Mouse (Mus musculus): ENCODE measurements around the gene Gprc5c. TPM values are rescaled to one million over a fixed set of nuclear protein-coding genes. Genes with fewer than 3 reads are reported as not detected.

Gprc5c gene
- total and polyA plus RNA-seq, 2 experiments from 2014 or later = 7.8 to 14.1 TPM

DNA sequence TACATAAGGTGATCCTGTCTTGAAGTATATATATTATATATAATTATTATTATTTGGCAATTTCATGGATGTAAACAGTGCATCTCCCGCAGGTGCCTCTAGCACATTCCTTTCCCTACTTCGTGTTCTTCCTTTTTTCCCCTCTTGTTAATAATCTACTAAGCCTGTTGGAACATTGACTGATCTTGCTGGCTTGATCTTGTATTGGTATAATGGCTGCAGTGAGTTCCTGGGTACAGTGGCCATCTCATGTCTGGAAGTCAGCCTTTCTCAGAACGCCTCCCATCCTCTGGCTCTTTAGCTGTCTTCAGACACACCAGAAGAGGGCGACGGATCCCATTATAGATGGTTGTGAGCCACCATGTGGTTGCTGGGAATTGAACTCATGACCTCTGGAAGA lies 5.2 kb downstream of the Gprc5c start:
- H3K9me3 ChIP-seq (ENCODE audit: low read length) = no peaks in the 10 kb centered on the region
- no peak overlapping the region for H3K4me3 ChIP-seq (ENCODE audit: low read length)
- ATAC-seq (no peak), DNase-seq (ENCODE audit: low spot score) (no peak)
- H3K27me3 ChIP-seq (ENCODE audit: insufficient read depth, low read length) = peaks cover 9% of the 10 kb centered on the region; the same call in 1 of the 2 replicates
- no peak overlapping the region for H3K27ac ChIP-seq
- no peak for TF ChIP-seq CTCF (IDR thresholded peaks at IDR 0.05; ENCODE audit: low read depth)
- 88% methylated on average over 5 of the region's 5 CpGs for WGBS
- no peak overlapping the region for H3K9ac ChIP-seq (replicated peaks; ENCODE audit: low read length)
- no peak overlapping the region for H3K4me2 ChIP-seq (ENCODE audit: low read depth, low read length)
- H3K4me1 ChIP-seq (ENCODE audit: insufficient read depth, low read length) = no peaks in the 10 kb centered on the region; the same call in 1 of the 2 replicates
- H3K36me3 ChIP-seq (ENCODE audit: insufficient read depth, low read length) = no peaks in the 10 kb centered on the region

GRCm38 (mm10) chr11:114858641-114859040 lies 7.7 kb downstream of the Gprc5c start:
- no peak overlapping the region for H3K4me2 ChIP-seq (ENCODE audit: low read depth, low read length)
- no peak overlapping the region for H3K9ac ChIP-seq (replicated peaks; ENCODE audit: low read length)
- H3K27ac ChIP-seq = no peak overlapping the region
- TF ChIP-seq CTCF (IDR thresholded peaks at IDR 0.05; ENCODE audit: low read depth) = peak; percentile 45; the same call in 1 of the 2 replicates
- no peaks in the 10 kb centered on the region for H3K27me3 ChIP-seq (ENCODE audit: insufficient read depth, low read length)
- ATAC-seq (no peak), DNase-seq (ENCODE audit: low spot score) (no peak)
- no peaks in the 10 kb centered on the region for H3K9me3 ChIP-seq (ENCODE audit: low read length)
- H3K4me3 ChIP-seq (ENCODE audit: low read length) = no peak overlapping the region
- H3K36me3 ChIP-seq (ENCODE audit: insufficient read depth, low read length) = no peaks in the 10 kb centered on the region
- no peaks in the 10 kb centered on the region for H3K4me1 ChIP-seq (ENCODE audit: insufficient read depth, low read length)
- WGBS = 90% methylated on average over 2 of the region's 2 CpGs

DNA sequence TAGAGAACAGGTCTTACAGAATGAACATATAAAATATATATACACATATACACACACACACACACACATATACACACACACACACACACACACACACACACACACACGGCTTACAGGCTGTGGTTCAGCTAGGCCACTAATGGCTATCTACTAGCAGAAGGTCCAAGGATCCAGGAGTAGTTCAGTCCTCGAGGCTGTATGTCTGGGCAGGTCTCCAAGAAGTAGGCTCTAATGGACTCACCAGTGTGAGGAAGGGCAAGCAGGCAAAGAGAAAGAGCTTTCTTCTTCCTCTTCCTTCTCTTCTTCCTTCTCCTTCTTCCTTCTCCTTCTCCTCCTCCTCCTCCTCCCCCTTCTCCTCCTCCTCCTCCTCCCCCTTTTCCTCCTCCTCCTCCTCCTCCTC lies 10.1 kb downstream of the Gprc5c start:
- H3K4me3 ChIP-seq (ENCODE audit: low read length) = no peak overlapping the region
- H3K27me3 ChIP-seq (ENCODE audit: insufficient read depth, low read length) = no peaks in the 10 kb centered on the region
- peaks cover 3% of the 10 kb centered on the region; the same call in 1 of the 2 replicates for H3K4me1 ChIP-seq (ENCODE audit: insufficient read depth, low read length)
- no peak overlapping the region for H3K4me2 ChIP-seq (ENCODE audit: low read depth, low read length)
- no peak overlapping the region for H3K9ac ChIP-seq (replicated peaks; ENCODE audit: low read length)
- ATAC-seq (no peak), DNase-seq (ENCODE audit: low spot score) (no peak)
- 51% methylated on average over 2 of the region's 2 CpGs for WGBS
- H3K27ac ChIP-seq = no peak overlapping the region
- H3K9me3 ChIP-seq (ENCODE audit: low read length) = no peaks in the 10 kb centered on the region
- no peak for TF ChIP-seq CTCF (IDR thresholded peaks at IDR 0.05; ENCODE audit: low read depth)
- H3K36me3 ChIP-seq (ENCODE audit: insufficient read depth, low read length) = no peaks in the 10 kb centered on the region

GRCm38 (mm10) chr11:114862687-114863086 lies 11.7 kb downstream of the Gprc5c start:
- Histone ChIP-seq H3K9ac (replicated peaks; ENCODE audit: low read length) (no peak overlapping the region), H3K4me1 (ENCODE audit: insufficient read depth, low read length) (peaks cover 14% of the 10 kb centered on the region; the same call in 1 of the 2 replicates), H3K4me3 (ENCODE audit: low read length) (no peak overlapping the region), H3K9me3 (ENCODE audit: low read length) (no peaks in the 10 kb centered on the region), H3K27ac (no peak overlapping the region), H3K36me3 (ENCODE audit: insufficient read depth, low read length) (no peaks in the 10 kb centered on the region), H3K27me3 (ENCODE audit: insufficient read depth, low read length) (no peaks in the 10 kb centered on the region), H3K4me2 (ENCODE audit: low read depth, low read length) (no peak overlapping the region)
- TF ChIP-seq CTCF (IDR thresholded peaks at IDR 0.05; ENCODE audit: low read depth) = no peak
- DNase-seq (ENCODE audit: low spot score) = no peak
- ATAC-seq = no peak
- WGBS = 77% methylated on average over 3 of the region's 3 CpGs

- DNase-seq (ENCODE audit: low spot score) (no peak), ATAC-seq (no peak)
- WGBS = 95% methylated on average over 21 of the region's 21 CpGs
- Histone ChIP-seq H3K4me2 (ENCODE audit: low read depth, low read length) (no peak overlapping the region), H3K27ac (no peak overlapping the region), H3K36me3 (ENCODE audit: insufficient read depth, low read length) (no peaks in the 10 kb centered on the region), H3K9me3 (ENCODE audit: low read length) (no peaks in the 10 kb centered on the region), H3K9ac (replicated peaks; ENCODE audit: low read length) (no peak overlapping the region), H3K27me3 (ENCODE audit: insufficient read depth, low read length) (no peaks in the 10 kb centered on the region), H3K4me3 (ENCODE audit: low read length) (no peak overlapping the region), H3K4me1 (ENCODE audit: insufficient read depth, low read length) (peaks cover 14% of the 10 kb centered on the region; the same call in 1 of the 2 replicates)
- TF ChIP-seq CTCF (IDR thresholded peaks at IDR 0.05; ENCODE audit: low read depth) = no peak
These were observed 13.0 kb downstream of the Gprc5c start for GRCm38 (mm10) chr11:114863918-114864420.

DNA sequence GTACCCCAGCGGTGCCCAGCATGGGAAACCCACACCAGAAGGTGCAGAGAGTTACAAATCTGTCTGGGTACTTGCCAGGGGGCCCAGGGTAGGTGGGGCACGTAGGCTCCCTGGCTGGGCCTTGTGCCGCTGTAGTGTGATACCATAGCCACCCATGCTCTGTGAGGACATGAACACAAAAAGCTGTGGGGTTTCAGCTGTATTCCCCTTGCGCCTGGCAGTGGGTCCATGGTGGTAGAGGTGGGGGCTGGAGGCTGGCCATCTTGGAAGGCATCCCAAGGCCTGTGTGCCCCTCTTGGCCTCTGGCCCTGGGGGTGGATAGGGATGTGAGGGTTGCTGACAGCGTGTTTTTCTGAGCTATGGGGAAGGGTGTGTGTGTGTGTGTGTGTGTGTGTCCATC lies 15.0 kb downstream of the Gprc5c start:
- no peaks in the 10 kb centered on the region for H3K27me3 ChIP-seq (ENCODE audit: insufficient read depth, low read length)
- H3K4me2 ChIP-seq (ENCODE audit: low read depth, low read length) = no peak overlapping the region
- 63% methylated on average over 5 of the region's 5 CpGs for WGBS
- no peaks in the 10 kb centered on the region for H3K36me3 ChIP-seq (ENCODE audit: insufficient read depth, low read length)
- no peak overlapping the region for H3K9ac ChIP-seq (replicated peaks; ENCODE audit: low read length)
- H3K4me3 ChIP-seq (ENCODE audit: low read length) = no peak overlapping the region
- no peak overlapping the region for H3K27ac ChIP-seq
- H3K9me3 ChIP-seq (ENCODE audit: low read length) = no peaks in the 10 kb centered on the region
- DNase-seq (ENCODE audit: low spot score) = no peak
- ATAC-seq = no peak
- TF ChIP-seq CTCF (IDR thresholded peaks at IDR 0.05; ENCODE audit: low read depth) = no peak
- H3K4me1 ChIP-seq (ENCODE audit: insufficient read depth, low read length) = peaks cover 14% of the 10 kb centered on the region; the same call in 1 of the 2 replicates

- ATAC-seq (no peak), DNase-seq (ENCODE audit: low spot score) (peak; percentile 25)
- no peaks in the 10 kb centered on the region for H3K36me3 ChIP-seq (ENCODE audit: insufficient read depth, low read length)
- H3K9me3 ChIP-seq (ENCODE audit: low read length) = no peaks in the 10 kb centered on the region
- peaks cover 14% of the 10 kb centered on the region; the same call in 1 of the 2 replicates for H3K4me1 ChIP-seq (ENCODE audit: insufficient read depth, low read length)
- no peak for TF ChIP-seq CTCF (IDR thresholded peaks at IDR 0.05; ENCODE audit: low read depth)
- no peak overlapping the region for H3K27ac ChIP-seq
- H3K9ac ChIP-seq (replicated peaks; ENCODE audit: low read length) = no peak overlapping the region
- H3K27me3 ChIP-seq (ENCODE audit: insufficient read depth, low read length) = no peaks in the 10 kb centered on the region
- WGBS = 48% methylated on average over 10 of the region's 10 CpGs
- no peak overlapping the region for H3K4me3 ChIP-seq (ENCODE audit: low read length)
- no peak overlapping the region for H3K4me2 ChIP-seq (ENCODE audit: low read depth, low read length)
These were observed 15.8 kb downstream of the Gprc5c start for GRCm38 (mm10) chr11:114866486-114867360.

Measured in hindbrain, postnatal 0 days (tissue).